Mouse (Mus musculus) heart, adult 2 months (tissue): ENCODE results near the gene Cavin1. TPM values are rescaled to one million over a fixed set of nuclear protein-coding genes. Genes with fewer than 3 reads are reported as not detected.
A peak's percentile ranks its signal among the peaks of the same experiment; 100 is the strongest.

Experiments used
- DNase-seq, 2 experiments: peaks; one replicate each; pipeline ENCODE4 v3.0.0; 2021
- H3K27ac ChIP-seq: fragments of 200-600 bp; 2 replicates; pipeline ENCODE4 v1.8.1; 2022
- H3K27me3 ChIP-seq: fragments of 200-500 bp; 2 replicates; pipeline ENCODE4 v1.6.1; 2012; ENCODE audit warnings: mild to moderate bottlenecking, low read length, inconsistent platforms, mixed read lengths; ENCODE audit not compliant: control insufficient read depth, insufficient read depth
- H3K36me3 ChIP-seq: fragments of 200-500 bp; 2 replicates; pipeline ENCODE4 v1.6.1; 2012; ENCODE audit warnings: low read length, inconsistent platforms; ENCODE audit not compliant: control insufficient read depth, insufficient read depth
- H3K4me1 ChIP-seq: fragments of 200-500 bp; 2 replicates; pipeline ENCODE4 v1.6.1; 2011; ENCODE audit warnings: low read length; ENCODE audit not compliant: control insufficient read depth, insufficient read depth
- H3K4me3 ChIP-seq: fragments of 200-600 bp; 2 replicates; pipeline ENCODE4 v1.8.1; 2022
- H3K79me2 ChIP-seq: fragments of 200-500 bp; replicated peaks from 2 replicates; pipeline ENCODE4 v1.6.1; 2012; ENCODE audit warnings: mild to moderate bottlenecking, inconsistent platforms, low read length, moderate library complexity, mixed read lengths; ENCODE audit not compliant: control insufficient read depth, insufficient read depth
- H3K9ac ChIP-seq: fragments of 200-500 bp; 2 replicates; pipeline ENCODE4 v1.6.1; 2012; ENCODE audit warnings: low read depth, mild to moderate bottlenecking, control low read depth, inconsistent platforms, low read length, mixed read lengths
- CTCF ChIP-seq: fragments of 200-600 bp; IDR thresholded peaks from 2 replicates; pipeline ENCODE4 v1.8.1; 2022; ENCODE audit warnings: antibody characterized with exemption, mild to moderate bottlenecking, moderate library complexity
- EP300 ChIP-seq: fragments of 200-500 bp; IDR thresholded peaks from 2 replicates; pipeline ENCODE4 v1.6.1; 2011; ENCODE audit warnings: low read depth, low read length, control low read depth; ENCODE audit not compliant: insufficient read depth
- POLR2A ChIP-seq: fragments of 200-500 bp; IDR thresholded peaks from 2 replicates; pipeline ENCODE4 v1.6.1; 2011; ENCODE audit warnings: mild to moderate bottlenecking, low read depth, low read length, control low read depth; ENCODE audit not compliant: insufficient read depth
- WGBS: fragments of 180-500 bp; shearing (Covaris S2); methylation state at CpG from one replicate; pipeline ENCODE4 v1.1.7; 2018; 5-methylcytosine and 5-hydroxymethylcytosine counted together
- intact Hi-C: fragments of 180-260 bp; cut with DNase I; formaldehyde crosslinking; loops from one replicate; pipeline ENCODE4 v1.15.1; 2025
- polyA plus RNA-seq: library from polyadenylated mRNA; depleted of rRNA; stranded (reverse); fragments of >200 nt; gene quantifications from 2 replicates; pipeline ENCODE4 v1.2.3, GENCODE M21; 2012
- total RNA-seq, 2 experiments: library from RNA; stranded (reverse); gene quantifications; 2 replicates each; pipeline ENCODE4 v1.2.3; 2021

Gene Cavin1
- total and polyA plus RNA-seq, 3 experiments = 114 to 225 (median 219) TPM

DNA sequence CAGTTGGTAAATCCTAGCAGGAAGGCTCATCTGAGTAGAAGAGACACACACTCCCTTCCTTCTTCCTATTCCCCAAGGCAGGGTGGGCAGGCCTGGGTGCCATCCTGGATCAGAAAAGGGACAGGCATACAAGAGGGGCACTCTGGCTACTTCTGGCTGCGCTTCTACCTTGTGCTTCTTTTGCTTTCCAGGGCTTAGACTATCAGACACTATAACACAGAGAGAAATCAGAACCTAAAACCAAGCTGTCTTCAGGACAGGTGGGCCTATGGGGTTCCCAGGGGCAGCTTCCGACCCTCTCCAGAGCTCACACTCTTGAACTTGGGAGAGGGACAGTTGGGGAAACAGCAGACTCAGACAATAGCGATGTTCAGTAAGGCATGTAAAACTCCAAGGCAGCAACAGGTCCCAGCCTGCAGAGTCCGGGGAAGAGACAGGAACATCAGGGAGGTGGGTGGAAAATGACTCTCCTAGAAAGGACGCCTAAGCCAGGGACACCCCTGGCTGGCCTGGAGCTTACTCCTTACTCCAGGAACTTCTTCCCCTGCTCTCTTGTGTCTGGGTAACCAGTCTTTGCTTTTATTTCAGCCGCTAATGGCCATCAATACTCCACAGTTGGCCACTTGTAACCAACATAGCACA lies 5.7 kb downstream of the Cavin1 start:
- intact Hi-C loops = loop anchor here (10.0 kb wide), 1 partner anchor 570 kb away; the partner anchor contains the start of gene Jup
- 39% methylated on average over 6 of the region's 6 CpGs for WGBS
- no peak for TF ChIP-seq EP300
- no peak for TF ChIP-seq POLR2A
- TF ChIP-seq CTCF = no peak
- peaks cover 6% of the 10 kb centered on the region; the same call in 1 of the 2 replicates for H3K79me2 ChIP-seq
- peak overlapping the region; percentile 100 for H3K27ac ChIP-seq
- H3K27me3 ChIP-seq = no peaks in the 10 kb centered on the region
- DNase-seq = peak in 1 of 2 experiments; percentile 42
- peak overlapping the region; percentile 99 for H3K4me3 ChIP-seq
- H3K4me1 ChIP-seq = peaks cover 39% of the 10 kb centered on the region
- peak overlapping the region; percentile 62 for H3K9ac ChIP-seq
- peaks cover 27% of the 10 kb centered on the region for H3K36me3 ChIP-seq

DNA sequence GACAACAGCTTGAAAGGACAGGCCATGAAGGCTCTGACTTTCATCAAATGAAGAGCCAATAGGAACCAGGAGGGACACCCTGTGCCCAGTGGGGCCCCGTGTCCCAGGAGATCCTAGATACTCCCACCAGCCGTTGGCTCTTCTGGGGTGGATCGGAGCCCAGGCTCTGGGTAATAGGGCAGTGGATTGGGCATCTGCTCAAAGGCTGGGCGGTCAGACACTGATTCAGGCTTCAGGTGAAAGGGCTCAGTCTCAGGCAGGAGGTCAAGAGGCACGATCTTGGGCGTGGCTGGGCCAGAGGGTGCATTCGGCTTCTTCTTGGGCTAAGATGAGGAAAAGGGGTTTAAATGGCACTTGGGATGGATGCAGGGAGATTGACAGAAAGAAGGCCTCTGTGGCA lies 6.5 kb downstream of the Cavin1 start:
- peak overlapping the region; percentile 99 for H3K4me3 ChIP-seq
- H3K4me1 ChIP-seq = peaks cover 41% of the 10 kb centered on the region
- H3K79me2 ChIP-seq = peaks cover 6% of the 10 kb centered on the region; the same call in 1 of the 2 replicates
- 36% methylated on average over 7 of the region's 7 CpGs for WGBS
- H3K9ac ChIP-seq = peak overlapping the region; percentile 62
- peaks cover 30% of the 10 kb centered on the region for H3K36me3 ChIP-seq
- TF ChIP-seq EP300 = no peak
- no peak for TF ChIP-seq CTCF
- no peak for TF ChIP-seq POLR2A
- peak in 1 of 2 experiments; percentile 45 for DNase-seq
- intact Hi-C loops = loop anchor here (10.0 kb wide), 1 partner anchor 569 kb away; the partner anchor contains the start of gene Jup
- no peaks in the 10 kb centered on the region for H3K27me3 ChIP-seq
- peak overlapping the region; percentile 100 for H3K27ac ChIP-seq

GRCm38 (mm10) chr11:100963647-100964046 lies 7.0 kb downstream of the Cavin1 start:
- Histone ChIP-seq H3K9ac (peak overlapping the region; percentile 62), H3K36me3 (peaks cover 30% of the 10 kb centered on the region), H3K27ac (peak overlapping the region; percentile 100), H3K4me1 (peaks cover 42% of the 10 kb centered on the region), H3K27me3 (no peaks in the 10 kb centered on the region), H3K4me3 (peak overlapping the region; percentile 99), H3K79me2 (peaks cover 6% of the 10 kb centered on the region; the same call in 1 of the 2 replicates)
- TF ChIP-seq CTCF (no peak), POLR2A (no peak), EP300 (no peak)
- WGBS = 24% methylated on average over 9 of the region's 9 CpGs
- DNase-seq = peak; percentile 81 to 82
- intact Hi-C loops = loop anchor here (10.0 kb wide), 1 partner anchor 569 kb away; the partner anchor contains the start of gene Jup

DNA sequence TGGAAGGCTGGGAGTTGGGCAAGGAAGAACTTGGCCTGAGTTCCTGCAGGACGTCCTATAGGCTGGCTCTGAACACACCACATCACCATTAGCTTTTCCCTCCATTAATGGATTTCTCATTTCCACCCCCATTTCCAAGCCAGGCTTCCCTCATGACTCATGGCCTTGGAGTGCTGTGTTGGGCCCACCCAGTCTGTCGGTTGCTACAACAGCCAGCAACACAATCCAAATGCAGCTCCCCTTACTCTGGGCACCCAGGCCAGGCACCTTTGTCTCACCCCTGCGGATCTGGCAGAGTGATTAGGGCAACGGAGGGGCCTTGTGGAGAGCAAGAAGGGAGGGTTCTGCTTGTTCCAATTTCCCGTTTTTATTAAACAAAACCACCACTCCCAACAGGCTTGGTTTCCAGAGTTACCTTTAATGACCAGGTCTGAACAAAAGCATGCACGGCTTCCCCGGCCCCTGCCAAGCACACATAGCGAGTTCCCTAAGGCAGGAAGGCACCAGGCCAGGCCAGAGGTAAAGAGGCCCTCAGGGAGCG lies 8.2 kb downstream of the Cavin1 start:
- peak overlapping the region; percentile 99; the same call in 1 of the 2 replicates for H3K4me3 ChIP-seq
- DNase-seq = peak; percentile 77 to 87
- TF ChIP-seq CTCF (no peak), EP300 (peak; percentile 83), POLR2A (no peak; the same call in 1 of the 2 replicates)
- intact Hi-C loops = loop anchor here (1.0 to 10.0 kb wide), 2 partner anchors 98 to 568 kb away; partner anchors contain the start of gene Jup
- peaks cover 41% of the 10 kb centered on the region for H3K36me3 ChIP-seq
- H3K27me3 ChIP-seq = no peaks in the 10 kb centered on the region
- peaks cover 3% of the 10 kb centered on the region; the same call in 1 of the 2 replicates for H3K79me2 ChIP-seq
- WGBS = 11% methylated on average over 9 of the region's 9 CpGs
- H3K4me1 ChIP-seq = peaks cover 43% of the 10 kb centered on the region
- peak overlapping the region; percentile 100 for H3K27ac ChIP-seq
- H3K9ac ChIP-seq = peak overlapping the region; percentile 32; the same call in 1 of the 2 replicates

DNA sequence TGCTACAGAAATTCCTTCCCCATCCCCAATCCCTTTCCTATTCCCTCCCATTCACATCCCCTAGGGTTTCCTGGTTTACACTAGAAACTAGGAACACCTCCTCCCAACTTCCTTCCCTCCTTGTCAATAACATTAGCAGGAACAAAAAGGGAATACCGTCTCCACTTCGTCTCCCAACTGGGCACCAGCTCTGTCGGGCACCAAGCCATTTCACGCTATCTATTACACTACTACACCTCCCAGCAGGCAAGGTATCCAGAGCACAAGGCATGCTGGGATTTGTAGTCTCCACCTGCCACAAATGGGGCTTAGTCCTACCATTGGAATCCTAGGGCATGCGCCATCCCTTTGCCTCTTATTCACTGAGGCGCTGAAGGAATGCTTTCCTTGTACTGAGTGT lies 10.1 kb downstream of the Cavin1 start:
- Histone ChIP-seq H3K4me3 (no peak overlapping the region; the same call in 1 of the 2 replicates), H3K4me1 (peaks cover 39% of the 10 kb centered on the region), H3K36me3 (peaks cover 45% of the 10 kb centered on the region), H3K9ac (no peak overlapping the region), H3K27me3 (no peaks in the 10 kb centered on the region), H3K27ac (peak overlapping the region; percentile 95), H3K79me2 (peaks cover 2% of the 10 kb centered on the region; the same call in 1 of the 2 replicates)
- DNase-seq = peak; percentile 79 to 86
- WGBS = 12% methylated on average over 6 of the region's 6 CpGs
- intact Hi-C loops = loop anchor here (10.0 kb wide), 1 partner anchor 566 kb away; the partner anchor contains the start of gene Jup
- TF ChIP-seq CTCF (no peak), EP300 (peak; percentile 95), POLR2A (peak; percentile 73)
